Mouse (Mus musculus): ENCODE measurements around the gene Endod1.

GRCm38 (mm10) chr9:14398084-14398483 is 16.8 kb upstream of the Endod1 start:
- no peak for TF ChIP-seq CTCF (IDR thresholded peaks at IDR 0.05; ENCODE audit: low read depth)
- TF ChIP-seq EP300 (optimal IDR thresholded peaks at IDR 0.05): no peak

Measured in stomach, postnatal 0 days (tissue).